Mouse (Mus musculus) lung, adult 2 months (tissue): ENCODE data around the gene Vmn1r212. TPM values are rescaled to one million over a fixed set of nuclear protein-coding genes. Genes with fewer than 3 reads are reported as not detected.
"Not testable (repeated sequence)": the region's sequence is repeated elsewhere in the genome, so short reads cannot be mapped to it uniquely, and the experiment has no call there.

ENCODE experiments used
- DNase-seq: peaks from one replicate; pipeline ENCODE4 v3.0.0; 2022
- H3K4me1 ChIP-seq: fragments of 200-500 bp; 2 replicates; pipeline ENCODE4 v1.6.1; 2011; ENCODE audit warnings: low read length; ENCODE audit not compliant: control insufficient read depth, insufficient read depth
- H3K4me3 ChIP-seq: fragments of 200-500 bp; replicated peaks from 2 replicates; pipeline ENCODE3; 2011; ENCODE audit warnings: low read depth, mild to moderate bottlenecking, control low read depth, low read length; ENCODE audit errors: extremely low read depth
- CTCF ChIP-seq: fragments of 200-500 bp; IDR thresholded peaks from 2 replicates; pipeline ENCODE4 v1.5.1; 2011; ENCODE audit warnings: mild to moderate bottlenecking, low read length, control low read depth; ENCODE audit not compliant: insufficient read depth
- POLR2A ChIP-seq: fragments of 200-500 bp; IDR thresholded peaks from 2 replicates; pipeline ENCODE4 v1.6.1; 2011; ENCODE audit warnings: low read depth, mild to moderate bottlenecking, control low read depth, low read length, borderline replicate concordance; ENCODE audit errors: extremely low read depth
- WGBS: fragments of 180-500 bp; shearing (Covaris S2); methylation state at CpG from one replicate; pipeline ENCODE4 v1.1.7; 2018; 5-methylcytosine and 5-hydroxymethylcytosine counted together
- polyA plus RNA-seq: library from polyadenylated mRNA; depleted of rRNA; stranded (reverse); fragments of >200 nt; gene quantifications from 2 replicates; pipeline ENCODE4 v1.2.3, GENCODE M21; 2012; rRNA removed

Vmn1r212 gene
- not detected in 2 replicates for polyA plus RNA-seq

DNA sequence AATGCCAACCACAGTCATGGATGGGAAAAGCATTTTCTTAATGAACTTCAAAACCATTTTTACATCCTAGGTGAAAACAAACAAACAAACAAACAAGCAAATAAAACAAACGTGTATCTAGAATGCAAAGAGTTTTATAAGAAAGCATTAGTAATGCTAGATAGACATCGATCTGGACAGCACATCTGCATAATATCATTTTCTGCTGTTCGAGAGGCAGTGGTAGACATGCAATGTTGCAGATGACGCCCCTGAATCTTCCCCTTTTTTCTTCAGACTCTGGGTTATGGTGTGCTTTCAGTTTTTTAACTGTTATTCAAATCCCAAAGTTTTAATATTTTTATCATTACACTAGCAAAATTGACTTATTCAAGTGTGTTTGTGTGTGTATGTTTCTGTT, at the start of gene Vmn1r212:
Vmn1r212 (minus strand) TSS at position 101 of the 400 bp plus-strand sequence.
- Histone ChIP-seq H3K4me1 (no peaks in the 10 kb centered on the region), H3K4me3 (no peak within 1 kb of the TSS)
- WGBS, result 74% methylated on average over 4 of the region's 4 CpGs
- DNase-seq, result no peak
- TF ChIP-seq POLR2A (no peak), CTCF (no peak)

DNA sequence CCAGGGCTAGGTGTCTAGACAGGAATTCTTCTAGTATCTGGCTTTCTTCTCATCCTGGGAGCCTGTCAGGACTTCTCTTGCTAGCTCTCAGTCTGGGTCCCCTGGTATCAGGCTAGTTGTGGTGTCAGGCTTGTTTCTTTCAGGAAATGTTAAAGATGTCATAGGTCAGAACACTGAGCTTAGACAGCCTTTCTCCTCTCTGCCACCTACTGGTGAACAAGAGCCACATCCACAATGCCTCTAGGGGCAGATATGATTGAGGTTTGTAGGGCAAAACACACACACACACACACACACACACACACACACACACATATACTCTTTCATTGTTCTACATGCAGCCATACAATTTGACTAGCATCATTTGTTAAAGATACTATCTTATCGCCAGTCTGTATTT, 4.7 kb downstream of the Vmn1r212 start:
- TF ChIP-seq CTCF (no peak), POLR2A (no peak)
- 88% methylated on average over 1 of the region's 1 CpGs for WGBS
- Histone ChIP-seq H3K4me1 (no peaks in the 10 kb centered on the region), H3K4me3 (no peak overlapping the region)
- no peak for DNase-seq

DNA sequence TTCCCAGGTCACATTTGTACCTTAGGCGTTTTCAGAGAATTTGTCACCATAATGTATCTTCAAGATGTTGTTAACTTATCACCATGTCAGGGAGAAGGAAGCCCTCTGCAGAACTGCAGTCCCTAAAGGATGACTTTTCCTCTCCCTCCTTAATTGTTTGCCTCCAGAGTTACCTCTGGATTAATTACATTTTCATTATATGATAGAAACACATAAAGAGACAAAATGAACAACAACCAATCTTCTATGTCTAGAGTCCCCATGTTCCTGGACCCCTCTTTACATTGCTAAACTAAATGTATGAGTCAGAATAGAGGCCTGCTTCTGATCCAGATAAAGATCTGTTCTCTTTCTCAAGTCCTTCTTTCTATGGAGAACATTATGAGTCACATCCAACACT, 26.5 kb downstream of the Vmn1r212 start, which contains the start of gene Vmn1r211:
Vmn1r211 (minus strand) TSS at position 101 of the 400 bp plus-strand sequence.
- WGBS, result 65% methylated on average over 1 of the region's 1 CpGs
- Histone ChIP-seq H3K4me1 (no peaks in the 10 kb centered on the region), H3K4me3 (no peak within 1 kb of the TSS)
- no peak for DNase-seq
- TF ChIP-seq CTCF, result no peak
- TF ChIP-seq POLR2A, result no peak

DNA sequence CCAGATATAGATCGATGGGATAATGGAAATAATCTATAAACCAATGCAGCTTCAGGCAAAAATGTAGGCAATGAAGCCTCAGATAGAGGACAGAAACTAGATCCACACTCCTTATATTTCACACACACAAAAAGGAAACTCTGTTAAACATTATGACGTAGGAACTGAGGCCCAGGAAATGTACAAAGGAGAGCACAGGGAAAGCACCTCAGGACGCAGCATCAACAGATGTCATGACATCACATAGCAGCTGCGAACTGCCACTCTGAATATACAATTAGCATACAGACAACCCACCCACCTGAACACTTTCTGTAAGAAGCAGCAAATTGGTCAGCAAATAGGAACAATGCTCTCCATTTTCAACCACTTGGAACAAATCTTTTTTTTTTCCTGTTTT, 29.2 kb downstream of the Vmn1r212 start:
- H3K4me3 ChIP-seq, result no peak overlapping the region
- TF ChIP-seq CTCF, result no peak
- no peak for TF ChIP-seq POLR2A
- no peaks in the 10 kb centered on the region for H3K4me1 ChIP-seq
- 56% methylated on average over 4 of the region's 4 CpGs for WGBS
- DNase-seq, result no peak

DNA sequence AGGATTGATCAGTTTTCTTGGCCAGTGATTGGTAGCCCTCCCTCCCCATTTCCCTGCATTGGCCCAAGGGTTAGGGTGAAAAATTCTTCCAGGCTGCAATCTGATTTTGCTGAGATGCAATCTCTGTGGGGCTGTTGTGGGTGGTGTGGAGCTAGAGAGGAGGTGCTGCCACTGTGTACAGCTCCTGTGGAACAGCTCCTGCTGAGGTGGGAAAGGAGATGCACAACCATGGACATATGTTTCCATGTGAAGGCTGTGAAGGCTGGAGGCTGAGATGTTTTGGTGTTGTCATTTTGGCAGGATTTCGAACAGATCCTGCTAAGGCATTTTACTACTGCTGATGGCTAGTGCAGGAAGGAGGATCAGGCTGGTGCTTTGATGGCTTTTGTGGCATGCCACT, 37.2 kb downstream of the Vmn1r212 start:
- WGBS, result 28% methylated on average over 1 of the region's 1 CpGs
- Histone ChIP-seq H3K4me1 (no peaks in the 10 kb centered on the region), H3K4me3 (no peak overlapping the region)
- DNase-seq, result no peak
- TF ChIP-seq CTCF, result no peak

DNA sequence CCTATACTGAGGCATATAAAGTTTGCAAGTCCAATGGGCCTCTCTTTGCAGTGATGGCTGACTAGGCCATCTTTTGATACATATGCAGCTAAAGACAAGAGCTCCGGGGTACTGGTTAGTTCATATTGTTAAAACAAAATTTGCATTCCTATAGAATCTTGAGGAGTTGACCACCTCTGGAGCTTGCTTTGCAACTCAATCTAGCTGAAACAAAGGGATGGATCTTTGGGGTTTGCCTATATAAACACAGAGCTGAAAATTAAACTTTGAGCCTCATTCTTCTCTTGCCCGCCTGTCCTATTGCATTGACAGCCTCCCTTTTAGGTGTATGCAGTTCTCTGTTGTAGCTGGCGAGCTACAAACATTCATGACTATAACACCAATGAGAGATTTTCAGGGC, 39.7 kb downstream of the Vmn1r212 start:
- H3K4me3 ChIP-seq, DNase-seq, H3K4me1 ChIP-seq: not testable (repeated sequence)
- WGBS, result 76% methylated on average over 3 of the region's 3 CpGs

Other genes starting within 250 kb of the Vmn1r212 start
- not detected in 2 replicates for gene Vmn1r207-ps, start 154.6 kb downstream of the Vmn1r212 start, polyA plus RNA-seq
- gene Vmn1r208, start 106.8 kb downstream of the Vmn1r212 start, polyA plus RNA-seq, result not detected in 2 replicates
- gene Vmn1r209, start 74.5 kb downstream of the Vmn1r212 start, polyA plus RNA-seq, result not detected in 2 replicates
- gene Vmn1r210, start 52.9 kb downstream of the Vmn1r212 start, polyA plus RNA-seq, result not detected in 2 replicates
- gene Vmn1r211, start 26.6 kb downstream of the Vmn1r212 start, polyA plus RNA-seq, result not detected in 2 replicates
- not detected in 2 replicates for gene Vmn1r213, start 123.5 kb upstream of the Vmn1r212 start, polyA plus RNA-seq
- gene Vmn1r214, start 146.2 kb upstream of the Vmn1r212 start, polyA plus RNA-seq, result not detected in 2 replicates
- not detected in 2 replicates for gene Vmn1r215, start 183.8 kb upstream of the Vmn1r212 start, polyA plus RNA-seq
- not detected in 2 replicates for gene Vmn1r217, start 234.0 kb upstream of the Vmn1r212 start, polyA plus RNA-seq
- not detected in 2 replicates for gene Vmn1r218, start 248.9 kb upstream of the Vmn1r212 start, polyA plus RNA-seq